Mouse (Mus musculus): ENCODE measurements around the gene Sult6b2. TPM values are rescaled to one million over a fixed set of nuclear protein-coding genes. Genes with fewer than 3 reads are reported as not detected.

The Sult6b2 gene
- polyA plus RNA-seq, 1 experiment from 2014 or later, result not detected

- TF ChIP-seq CTCF (IDR thresholded peaks at IDR 0.05; ENCODE audit: low read depth), result peak; percentile 71
- 43% methylated on average over 11 of the region's 11 CpGs for WGBS
- Histone ChIP-seq H3K27ac (ENCODE audit: low read depth) (no peak overlapping the region), H3K9me3 (ENCODE audit: low read depth, low read length) (no peaks in the 10 kb centered on the region), H3K9ac (no peak overlapping the region), H3K4me1 (ENCODE audit: insufficient read depth) (no peaks in the 10 kb centered on the region), H3K27me3 (ENCODE audit: insufficient read depth, low read length) (no peaks in the 10 kb centered on the region), H3K36me3 (ENCODE audit: insufficient read depth) (0 out of 2 replicates have a peak, but pooled peaks cover 2% of the 10 kb centered on the region), H3K4me3 (ENCODE audit: low read depth, low read length) (no peak overlapping the region), H3K4me2 (no peak overlapping the region)
- ATAC-seq (ENCODE audit: insufficient read depth) (peak; percentile 62; the same call in 1 of the 2 replicates), DNase-seq (peak; percentile 80)
Observed at GRCm38 (mm10) chr6:142779045-142779811, 25.1 kb downstream of the Sult6b2 start.

GRCm38 (mm10) chr6:142776935-142777334 is 27.4 kb downstream of the Sult6b2 start:
- H3K36me3 ChIP-seq (ENCODE audit: insufficient read depth), result peaks cover 25% of the 10 kb centered on the region
- no peak overlapping the region for H3K27ac ChIP-seq (ENCODE audit: low read depth)
- DNase-seq (no peak), ATAC-seq (ENCODE audit: insufficient read depth) (no peak)
- no peaks in the 10 kb centered on the region for H3K4me1 ChIP-seq (ENCODE audit: insufficient read depth)
- no peak for TF ChIP-seq CTCF (IDR thresholded peaks at IDR 0.05; ENCODE audit: low read depth)
- no peak overlapping the region for H3K9ac ChIP-seq
- no peak overlapping the region for H3K4me2 ChIP-seq
- 56% methylated on average over 4 of the region's 4 CpGs for WGBS
- H3K27me3 ChIP-seq (ENCODE audit: insufficient read depth, low read length), result no peaks in the 10 kb centered on the region
- H3K9me3 ChIP-seq (ENCODE audit: low read depth, low read length), result no peaks in the 10 kb centered on the region
- no peak overlapping the region for H3K4me3 ChIP-seq (ENCODE audit: low read depth, low read length)

GRCm38 (mm10) chr6:142773566-142773965 is 30.7 kb downstream of the Sult6b2 start:
- WGBS, result 89% methylated on average over 5 of the region's 5 CpGs
- TF ChIP-seq CTCF (IDR thresholded peaks at IDR 0.05; ENCODE audit: low read depth), result peak; percentile 18; the same call in 1 of the 2 replicates
- Histone ChIP-seq H3K36me3 (ENCODE audit: insufficient read depth) (peaks cover 56% of the 10 kb centered on the region), H3K27me3 (ENCODE audit: insufficient read depth, low read length) (no peaks in the 10 kb centered on the region), H3K4me1 (ENCODE audit: insufficient read depth) (no peaks in the 10 kb centered on the region), H3K9me3 (ENCODE audit: low read depth, low read length) (no peaks in the 10 kb centered on the region), H3K27ac (ENCODE audit: low read depth) (no peak overlapping the region), H3K4me3 (ENCODE audit: low read depth, low read length) (no peak overlapping the region), H3K4me2 (no peak overlapping the region), H3K9ac (no peak overlapping the region)
- ATAC-seq (ENCODE audit: insufficient read depth) (no peak), DNase-seq (no peak)

- TF ChIP-seq CTCF (IDR thresholded peaks at IDR 0.05; ENCODE audit: low read depth), result no peak
- H3K9me3 ChIP-seq (ENCODE audit: low read depth, low read length), result no peaks in the 10 kb centered on the region
- H3K36me3 ChIP-seq (ENCODE audit: insufficient read depth), result peaks cover 75% of the 10 kb centered on the region
- ATAC-seq (ENCODE audit: insufficient read depth) (no peak), DNase-seq (no peak)
- 83% methylated on average over 4 of the region's 4 CpGs for WGBS
- H3K27ac ChIP-seq (ENCODE audit: low read depth), result no peak overlapping the region
- no peaks in the 10 kb centered on the region for H3K4me1 ChIP-seq (ENCODE audit: insufficient read depth)
- no peak overlapping the region for H3K4me3 ChIP-seq (ENCODE audit: low read depth, low read length)
- no peak overlapping the region for H3K4me2 ChIP-seq
- no peak overlapping the region for H3K9ac ChIP-seq
- no peaks in the 10 kb centered on the region for H3K27me3 ChIP-seq (ENCODE audit: insufficient read depth, low read length)
Observed at GRCm38 (mm10) chr6:142771643-142772042, 32.7 kb downstream of the Sult6b2 start.

GRCm38 (mm10) chr6:142769896-142770295 is 34.4 kb downstream of the Sult6b2 start:
- Histone ChIP-seq H3K4me3 (ENCODE audit: low read depth, low read length) (no peak overlapping the region), H3K4me2 (no peak overlapping the region), H3K4me1 (ENCODE audit: insufficient read depth) (no peaks in the 10 kb centered on the region), H3K9me3 (ENCODE audit: low read depth, low read length) (no peaks in the 10 kb centered on the region), H3K36me3 (ENCODE audit: insufficient read depth) (peaks cover 89% of the 10 kb centered on the region), H3K27ac (ENCODE audit: low read depth) (no peak overlapping the region), H3K9ac (no peak overlapping the region), H3K27me3 (ENCODE audit: insufficient read depth, low read length) (no peaks in the 10 kb centered on the region)
- ATAC-seq (ENCODE audit: insufficient read depth), result no peak
- no peak for DNase-seq
- 94% methylated on average over 3 of the region's 3 CpGs for WGBS
- no peak for TF ChIP-seq CTCF (IDR thresholded peaks at IDR 0.05; ENCODE audit: low read depth)

- TF ChIP-seq CTCF (IDR thresholded peaks at IDR 0.05; ENCODE audit: low read depth), result no peak
- H3K27ac ChIP-seq (ENCODE audit: low read depth), result no peak overlapping the region
- DNase-seq (no peak), ATAC-seq (ENCODE audit: insufficient read depth) (no peak)
- H3K36me3 ChIP-seq (ENCODE audit: insufficient read depth), result peaks cover 80% of the 10 kb centered on the region
- no peak overlapping the region for H3K9ac ChIP-seq
- H3K27me3 ChIP-seq (ENCODE audit: insufficient read depth, low read length), result no peaks in the 10 kb centered on the region
- H3K9me3 ChIP-seq (ENCODE audit: low read depth, low read length), result no peaks in the 10 kb centered on the region
- H3K4me2 ChIP-seq, result no peak overlapping the region
- H3K4me3 ChIP-seq (ENCODE audit: low read depth, low read length), result no peak overlapping the region
- WGBS, result 82% methylated on average over 9 of the region's 9 CpGs
- H3K4me1 ChIP-seq (ENCODE audit: insufficient read depth), result no peaks in the 10 kb centered on the region
Observed at GRCm38 (mm10) chr6:142767305-142767704, 37.0 kb downstream of the Sult6b2 start.

- no peak for TF ChIP-seq CTCF (IDR thresholded peaks at IDR 0.05; ENCODE audit: low read depth)
- ATAC-seq (ENCODE audit: insufficient read depth) (peak; percentile 79), DNase-seq (peak; percentile 33)
- Histone ChIP-seq H3K9ac (no peak overlapping the region), H3K36me3 (ENCODE audit: insufficient read depth) (peaks cover 76% of the 10 kb centered on the region), H3K4me2 (no peak overlapping the region), H3K9me3 (ENCODE audit: low read depth, low read length) (no peaks in the 10 kb centered on the region), H3K27ac (ENCODE audit: low read depth) (no peak overlapping the region), H3K4me1 (ENCODE audit: insufficient read depth) (no peaks in the 10 kb centered on the region), H3K27me3 (ENCODE audit: insufficient read depth, low read length) (no peaks in the 10 kb centered on the region), H3K4me3 (ENCODE audit: low read depth, low read length) (no peak overlapping the region)
- WGBS, result 46% methylated on average over 2 of the region's 2 CpGs
Observed at GRCm38 (mm10) chr6:142764933-142765332, 39.4 kb downstream of the Sult6b2 start.

Measured in lung, embryonic 14.5 days (tissue).